Mouse (Mus musculus) C2C12 (cell line): ENCODE measurements around the gene Ubxn6. TPM values are rescaled to one million over a fixed set of nuclear protein-coding genes. Genes with fewer than 3 reads are reported as not detected.
A peak's percentile ranks its signal among the peaks of the same experiment; 100 is the strongest.

Experiments
- H3K27me3 ChIP-seq: one replicate; pipeline ENCODE4 v1.6.1; 2011; ENCODE audit not compliant: control insufficient read depth, insufficient read depth, insufficient read length
- H3K36me3 ChIP-seq: one replicate; pipeline ENCODE4 v1.6.1; 2011; ENCODE audit not compliant: control insufficient read depth, insufficient read depth
- H3K4me3 ChIP-seq: one replicate; pipeline ENCODE4 v1.5.1; 2011; ENCODE audit warnings: mild to moderate bottlenecking, control low read depth; ENCODE audit not compliant: poor library complexity, insufficient read depth, severe bottlenecking
- H3K79me2 ChIP-seq: one replicate; pipeline ENCODE4 v1.6.1; 2011; ENCODE audit not compliant: control insufficient read depth, insufficient read depth
- H3K79me3 ChIP-seq: one replicate; pipeline ENCODE4 v1.6.1; 2011; ENCODE audit warnings: low read depth, control low read depth
- H3ac ChIP-seq: one replicate; pipeline ENCODE3; 2011; ENCODE audit warnings: low read depth; ENCODE audit not compliant: control insufficient read depth, insufficient read length
- CEBPB ChIP-seq: IDR thresholded peaks from one replicate; pipeline ENCODE4 v1.6.1; 2011; ENCODE audit warnings: low read depth, mild to moderate bottlenecking, control low read depth, moderate library complexity
- CTCF ChIP-seq: IDR thresholded peaks from one replicate; pipeline ENCODE4 v1.5.1; 2011; ENCODE audit not compliant: control insufficient read depth, insufficient read depth, insufficient read length
- FOSL1 ChIP-seq: IDR thresholded peaks from one replicate; pipeline ENCODE4 v1.8.0; 2011; ENCODE audit warnings: mild to moderate bottlenecking, low read length; ENCODE audit not compliant: poor library complexity, insufficient read depth, severe bottlenecking
- MAX ChIP-seq: IDR thresholded peaks from one replicate; pipeline ENCODE4 v1.6.1; 2011; ENCODE audit warnings: mild to moderate bottlenecking, control low read depth
- MYOD1 ChIP-seq: IDR thresholded peaks from one replicate; pipeline ENCODE4 v1.6.1; 2011; ENCODE audit warnings: low read depth; ENCODE audit not compliant: control insufficient read depth, insufficient read length
- MYOG ChIP-seq: IDR thresholded peaks from one replicate; pipeline ENCODE4 v1.6.1; 2011; ENCODE audit not compliant: control insufficient read depth, insufficient read length; ENCODE audit errors: extremely low read depth
- USF1 ChIP-seq: IDR thresholded peaks from one replicate; pipeline ENCODE4 v1.6.1; 2011; ENCODE audit warnings: low read depth, mild to moderate bottlenecking, control low read depth, moderate library complexity
- long read RNA-seq, 2 experiments: library from polyadenylated mRNA; unstranded; transcript quantifications; one replicate each; pipeline ENCODE4 v2.0.0; 2019 to 2020
- polyA plus RNA-seq: library from polyadenylated mRNA; unstranded; fragments of >200 nt; fragmentation: generic; extraction: Trizol; gene quantifications from one replicate; pipeline ENCODE4 v1.2.1, GENCODE M21; 2012; ENCODE audit warnings: missing spikeins

Gene Ubxn6
- 40.4 TPM for polyA plus RNA-seq
- long read RNA-seq, experiment 1, transcript Ubxn6-201 (11 exons, 2,949 nt): major isoform, 66 of 89 reads
- long read RNA-seq, experiment 1, partial matches to known transcripts: 11 of 89 reads
- long read RNA-seq, experiment 1, other reads (novel, unspliced or antisense): 9 of 89 reads
- long read RNA-seq, experiment 2, transcript Ubxn6-201 (11 exons, 2,949 nt): major isoform, 207 of 228 reads
- long read RNA-seq, experiment 2, partial matches to known transcripts: 2 of 228 reads
- long read RNA-seq, experiment 2, other reads (novel, unspliced or antisense): 18 of 228 reads

DNA sequence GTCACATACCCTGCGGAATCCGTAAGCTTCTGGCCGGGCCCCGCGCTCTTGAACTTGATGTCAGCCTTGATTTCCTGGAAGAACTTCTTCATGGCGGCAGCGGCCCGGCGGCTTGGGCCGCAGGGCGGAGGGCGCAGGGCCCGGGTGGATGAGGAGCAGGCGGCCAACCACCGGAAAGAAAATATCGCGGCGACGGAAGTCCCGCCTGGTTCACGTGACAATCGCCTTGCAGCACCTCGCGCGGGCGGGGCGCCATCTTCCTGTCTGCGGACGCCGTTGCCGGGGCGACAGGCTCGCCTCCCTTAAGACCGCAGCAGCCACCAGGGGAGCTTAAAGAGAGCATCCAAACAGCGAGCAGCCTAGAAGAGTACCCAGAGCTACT is at the start of gene Ubxn6:
Ubxn6 (minus strand) TSS at position 202 of the 382 bp plus-strand sequence.
- H3K79me3 ChIP-seq: no peaks in the 10 kb centered on the region
- H3K27me3 ChIP-seq: no peaks in the 10 kb centered on the region
- peak within 1 kb of the TSS; percentile 79 for H3K4me3 ChIP-seq
- peak within 1 kb of the TSS; percentile 51 for H3ac ChIP-seq
- H3K79me2 ChIP-seq: peaks cover 8% of the 10 kb centered on the region
- TF ChIP-seq USF1 (peak; percentile 86), MAX (peak; percentile 82), CEBPB (no peak)
- peaks cover under 1% of the 10 kb centered on the region for H3K36me3 ChIP-seq

DNA sequence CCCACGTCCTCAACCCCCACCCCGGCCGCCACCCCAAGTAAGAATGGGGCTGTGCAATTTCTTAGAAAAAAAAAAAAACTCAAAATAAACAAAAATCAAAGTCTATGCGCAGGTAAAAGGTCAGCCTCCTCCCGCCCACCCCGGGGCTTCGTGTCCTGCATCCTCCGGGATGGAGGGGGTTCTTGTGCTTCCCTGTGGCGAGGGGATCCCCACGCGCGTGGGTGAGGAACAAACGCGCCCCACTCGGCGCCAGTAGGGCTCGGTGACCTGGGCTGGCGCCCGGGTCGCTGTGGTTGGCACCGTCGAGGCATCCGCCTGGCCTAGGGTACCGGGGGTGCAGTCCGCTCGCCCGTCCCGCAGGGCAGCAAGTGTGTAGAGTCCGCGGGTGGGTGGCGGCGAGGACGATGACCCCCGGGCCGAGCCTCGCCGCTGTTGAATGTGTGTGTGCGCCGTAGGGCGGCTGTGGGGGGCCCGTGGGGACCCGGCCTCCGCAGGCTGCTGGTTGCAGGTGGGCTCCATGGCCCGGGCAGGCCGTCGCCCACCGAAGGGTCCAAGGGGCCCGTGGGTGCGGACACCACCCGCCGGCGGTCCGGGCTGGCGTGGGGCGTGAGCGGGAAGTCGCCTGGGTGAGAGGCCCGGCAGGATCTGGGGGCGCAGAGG is 49.0 kb upstream of the Ubxn6 start:
- H3K4me3 ChIP-seq: no peak overlapping the region
- no peaks in the 10 kb centered on the region for H3K79me2 ChIP-seq
- H3ac ChIP-seq: no peak overlapping the region
- H3K27me3 ChIP-seq: peaks cover 58% of the 10 kb centered on the region
- TF ChIP-seq MYOG (no peak), FOSL1 (no peak), MYOD1 (no peak), CEBPB (no peak), USF1 (no peak), CTCF (no peak), MAX (no peak)
- H3K36me3 ChIP-seq: no peaks in the 10 kb centered on the region
- no peaks in the 10 kb centered on the region for H3K79me3 ChIP-seq

DNA sequence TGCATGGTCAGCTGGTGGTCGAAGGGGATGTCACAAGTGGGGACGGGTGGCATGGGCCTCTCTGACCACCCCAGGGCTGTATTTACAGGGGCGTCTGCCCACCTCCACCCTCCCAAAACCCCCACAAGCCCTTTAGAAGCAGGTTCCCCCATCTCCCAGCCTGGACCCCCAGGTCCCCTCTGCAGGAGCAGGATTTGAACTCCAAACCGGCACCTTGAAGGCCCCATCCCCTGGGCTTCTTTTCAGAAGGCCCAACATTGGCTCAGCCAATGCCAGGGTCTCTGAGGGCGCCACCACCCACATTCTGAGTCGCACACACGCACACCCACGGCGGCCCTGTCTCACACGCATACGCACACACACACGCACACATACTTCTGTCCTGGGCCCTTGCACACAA is 48.3 kb upstream of the Ubxn6 start:
- no peak overlapping the region for H3ac ChIP-seq
- H3K79me3 ChIP-seq: no peaks in the 10 kb centered on the region
- no peak overlapping the region for H3K4me3 ChIP-seq
- H3K36me3 ChIP-seq: no peaks in the 10 kb centered on the region
- peaks cover 56% of the 10 kb centered on the region for H3K27me3 ChIP-seq
- no peaks in the 10 kb centered on the region for H3K79me2 ChIP-seq
- TF ChIP-seq USF1 (no peak), MYOD1 (no peak), CEBPB (no peak), MYOG (no peak)

GRCm38 (mm10) chr17:56121826-56122225 is 47.0 kb upstream of the Ubxn6 start, which contains the start of gene Lrg1:
Gene Lrg1, minus strand, starts transcription at chr17:56122001.
- no peaks in the 10 kb centered on the region for H3K79me3 ChIP-seq
- no peaks in the 10 kb centered on the region for H3K36me3 ChIP-seq
- H3K4me3 ChIP-seq: no peak within 1 kb of the TSS
- H3K27me3 ChIP-seq: peaks cover 43% of the 10 kb centered on the region
- no peak within 1 kb of the TSS for H3ac ChIP-seq
- no peak for TF ChIP-seq FOSL1
- TF ChIP-seq MAX: no peak
- H3K79me2 ChIP-seq: no peaks in the 10 kb centered on the region

- Histone ChIP-seq H3K4me3 (no peak overlapping the region), H3K36me3 (no peaks in the 10 kb centered on the region), H3K79me3 (no peaks in the 10 kb centered on the region), H3K27me3 (peaks cover 39% of the 10 kb centered on the region), H3K79me2 (no peaks in the 10 kb centered on the region), H3ac (no peak overlapping the region)
- TF ChIP-seq MYOD1 (no peak), FOSL1 (no peak), MYOG (no peak), CEBPB (no peak), CTCF (no peak), USF1 (no peak), MAX (no peak)
Observed at GRCm38 (mm10) chr17:56119981-56120880, 45.4 kb upstream of the Ubxn6 start.

DNA sequence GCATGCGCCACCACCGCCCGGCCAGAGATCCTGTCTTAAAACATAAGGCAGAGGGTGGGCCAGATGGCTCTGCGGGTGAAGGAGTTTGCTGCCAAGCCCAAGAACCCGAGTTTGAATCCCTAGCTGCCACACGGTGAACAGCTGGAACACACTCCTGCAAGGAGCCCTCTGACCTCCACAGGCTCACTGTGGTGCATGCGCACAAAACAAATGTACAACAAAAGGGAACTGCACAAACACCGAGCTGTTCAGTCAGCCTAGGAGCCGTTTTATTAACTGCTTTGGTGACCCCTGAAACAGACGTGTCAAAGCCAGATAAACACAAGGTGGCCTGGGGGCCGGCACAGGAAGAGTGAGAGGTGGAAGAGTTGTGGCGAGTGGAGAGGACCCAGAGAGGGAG is 44.6 kb upstream of the Ubxn6 start:
- Histone ChIP-seq H3ac (no peak overlapping the region), H3K79me3 (no peaks in the 10 kb centered on the region), H3K27me3 (peaks cover 39% of the 10 kb centered on the region), H3K79me2 (no peaks in the 10 kb centered on the region), H3K4me3 (no peak overlapping the region), H3K36me3 (no peaks in the 10 kb centered on the region)
- no peak for TF ChIP-seq MYOD1
- TF ChIP-seq MYOG: no peak
- TF ChIP-seq CEBPB: no peak
- no peak for TF ChIP-seq USF1
- no peak for TF ChIP-seq CTCF
- TF ChIP-seq FOSL1: no peak
- TF ChIP-seq MAX: no peak
